ENCODE assay signal across 15 mouse cellular contexts in genomic region chr19:40698103-40698853, GRCm38 (mm10). TPM values are rescaled to one million over a fixed set of nuclear protein-coding genes. Genes with fewer than 3 reads are reported as not detected.
DNase-seq lines count a peak whose midpoint lies in the region; ATAC-seq and TF ChIP-seq lines count a peak whose summit lies in the region.
"Had no signal": no experiment of that assay in that cellular context is flagged by ENCODE, and none has a peak within 500 bp of the region (broad histone marks: within the 10 kb centered on the region; RNA-seq: fewer than 3 reads in every experiment).

No protein-coding gene starts in this region.

- H3K9me3 ChIP-seq in kidney, postnatal 0 days (replicated peaks; ENCODE audit: low read length): no peaks in the 10 kb centered on the region
- H3K9me3 ChIP-seq in forebrain, embryonic 11.5 days (ENCODE audit: control insufficient read depth, low read length): no peaks in the 10 kb centered on the region
- H3K9me3 ChIP-seq: embryonic facial prominence, embryonic 15.5 days; G1E had no signal

- H3K4me3 ChIP-seq in kidney, postnatal 0 days (replicated peaks; ENCODE audit: low read depth, low read length): no peak overlapping the region
- no peak overlapping the region for H3K4me3 ChIP-seq in forebrain, embryonic 11.5 days (ENCODE audit: low read depth, low read length)
- no peak overlapping the region for H3K4me3 ChIP-seq in layer of hippocampus, adult 2 months
- H3K4me3 ChIP-seq: embryonic facial prominence, embryonic 15.5 days had no signal

- H3K36me3 ChIP-seq in kidney, postnatal 0 days (ENCODE audit: insufficient read depth, low read length): no peaks in the 10 kb centered on the region
- no peaks in the 10 kb centered on the region for H3K36me3 ChIP-seq in forebrain, embryonic 11.5 days (ENCODE audit: control insufficient read depth, insufficient read depth, low read length)
- H3K36me3 ChIP-seq: embryonic facial prominence, embryonic 15.5 days; G1E had no signal

- 62% methylated on average over 13 of the region's 13 CpGs for WGBS in kidney, postnatal 0 days
- WGBS in forebrain, embryonic 11.5 days: 80% methylated on average over 13 of the region's 13 CpGs

- H3K4me1 ChIP-seq in kidney, postnatal 0 days (replicated peaks; ENCODE audit: insufficient read depth, low read length): no peaks in the 10 kb centered on the region
- H3K4me1 ChIP-seq in forebrain, embryonic 11.5 days (replicated peaks; ENCODE audit: control insufficient read depth, insufficient read depth, low read length): 0 out of 2 replicates have a peak, but pooled peaks cover 1% of the 10 kb centered on the region

- no peak overlapping the region for H3K4me2 ChIP-seq in kidney, postnatal 0 days (ENCODE audit: low read length)
- no peak overlapping the region for H3K4me2 ChIP-seq in forebrain, embryonic 11.5 days (ENCODE audit: low read depth, low read length, severe bottlenecking)
- H3K4me2 ChIP-seq: embryonic facial prominence, embryonic 15.5 days; hindbrain, embryonic 14.5 days; liver, embryonic 11.5 days had no signal

- intact Hi-C loops in gastrocnemius, postnatal 36 days (cut with DNase I): no loop called here

- H3K27ac ChIP-seq in kidney, postnatal 0 days: 0 out of 2 replicates have a peak overlapping the region, but pooled peaks have one; percentile 8
- H3K27ac ChIP-seq in forebrain, embryonic 11.5 days (ENCODE audit: low read depth, low read length): no peak overlapping the region
- H3K27ac ChIP-seq in layer of hippocampus, adult 2 months: no peak overlapping the region
- H3K27ac ChIP-seq: embryonic facial prominence, embryonic 15.5 days; hindbrain, embryonic 14.5 days had no signal

- H3K9ac ChIP-seq in kidney, postnatal 0 days (ENCODE audit: low read depth, low read length): no peak overlapping the region
- no peak overlapping the region for H3K9ac ChIP-seq in forebrain, embryonic 11.5 days (ENCODE audit: low read length)
- H3K9ac ChIP-seq: embryonic facial prominence, embryonic 15.5 days; hindbrain, embryonic 14.5 days had no signal

- H3K27me3 ChIP-seq in kidney, postnatal 0 days (ENCODE audit: insufficient read depth, low read length): no peaks in the 10 kb centered on the region
- H3K27me3 ChIP-seq in forebrain, embryonic 11.5 days (ENCODE audit: control insufficient read depth, insufficient read depth, low read length): no peaks in the 10 kb centered on the region
- H3K27me3 ChIP-seq: embryonic facial prominence, embryonic 15.5 days had no signal

- no peak for ATAC-seq in kidney, postnatal 0 days (replicated peaks; ENCODE audit: low FRiP score, low read depth)
- ATAC-seq in forebrain, embryonic 11.5 days (replicated peaks; ENCODE audit: low FRiP score): no peak

- TF ChIP-seq CTCF in kidney, postnatal 0 days (IDR thresholded peaks at IDR 0.05; ENCODE audit: low read depth): no peak
- no peak for TF ChIP-seq CTCF in layer of hippocampus, adult 2 months (conservative IDR thresholded peaks at IDR 0.05)

- peak; percentile 27 for DNase-seq in gastrocnemius, adult 18-20 months (ENCODE audit: low spot score)
- no peak for DNase-seq in gastrocnemius, postnatal 36 days
- peak; percentile 64 for DNase-seq in heart, adult 8-10 months (ENCODE audit: low spot score)
- DNase-seq in kidney, postnatal 0 days (ENCODE audit: low spot score): peak; percentile 31
- DNase-seq in lung, postnatal 14 days: peak; percentile 58
- DNase-seq in forebrain, embryonic 11.5 days (ENCODE audit: low spot score): no peak
- DNase-seq in layer of hippocampus, adult 2 months (ENCODE audit: low spot score in 2 of 2): no peak
- DNase-seq in urinary bladder, postnatal 4 days (ENCODE audit: low spot score in 2 of 2): no peak
- DNase-seq: right cerebral cortex, adult 18-20 months had no signal

RNA-seq across cellular contexts. Expression of gene Cc2d2b, which starts 50.3 kb away (rescaled TPM):
- total RNA-seq in gastrocnemius, adult 18-20 months (2021): not detected
- total RNA-seq in gastrocnemius, postnatal 36 days (2021): not detected
- not detected for total RNA-seq in heart, adult 8-10 months (2022)
- 0.11 TPM in 1 of 2 replicates, not detected in the other for polyA plus RNA-seq in kidney, postnatal 0 days (2015; fragmentation: Nextera tagmentation; extraction: Ambion mirVana)
- polyA plus RNA-seq in forebrain, embryonic 11.5 days (2014; fragmentation: Nextera tagmentation; extraction: Ambion mirVana): 0.11 and 0.12 TPM in 2 replicates
- total RNA-seq in layer of hippocampus, adult 2 months (2021): under 1 TPM; 0.32 to 0.72 TPM
- total RNA-seq: megakaryocyte, adult 5-6 weeks had no signal
- polyA plus RNA-seq: C2C12; embryonic facial prominence, embryonic 15.5 days had no signal

Comparison
In these comparisons a context has a peak if more than half of its experiments do, and no peak if none do; other contexts are left out.
1. DNase-seq: peak in gastrocnemius, adult 18-20 months (single experiment), heart, adult 8-10 months (single experiment), kidney, postnatal 0 days (single experiment) and lung, postnatal 14 days (single experiment); none in gastrocnemius, postnatal 36 days (0 of 2), forebrain, embryonic 11.5 days (single experiment), layer of hippocampus, adult 2 months (0 of 2) and urinary bladder, postnatal 4 days (0 of 2).